ENCODE assay signal across 13 mouse cellular contexts in the genomic region with DNA sequence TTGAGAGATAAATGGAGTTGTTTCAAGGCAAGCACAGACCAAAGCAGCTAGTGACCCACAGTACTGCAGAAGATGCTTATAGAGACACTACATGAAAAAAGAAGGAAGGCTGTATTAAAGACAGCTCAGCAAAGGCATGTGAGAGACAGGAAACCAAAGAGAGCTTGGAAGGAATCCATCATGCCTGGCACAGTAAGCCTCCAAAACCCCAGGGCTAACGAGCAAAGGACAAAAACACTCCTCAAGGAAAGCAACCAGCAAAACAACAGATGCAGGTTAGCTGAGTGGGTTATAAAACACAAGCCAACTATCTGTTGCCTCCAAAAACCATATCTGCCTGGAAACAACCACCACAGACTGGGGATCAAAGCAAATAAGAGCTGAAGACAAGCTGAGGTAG.
DNase-seq lines count a peak whose midpoint lies in the region.
"Had no signal": no experiment of that assay in that cellular context is flagged by ENCODE, and none has a peak within 500 bp of the region (broad histone marks: within the 10 kb centered on the region; RNA-seq: fewer than 3 reads in every experiment).

No protein-coding gene starts in this region.

- DNase-seq in 3T3-L1 (ENCODE audit: low read depth, low spot score), result peak; percentile 3
- peak; percentile 8 for DNase-seq in Muller cell, postnatal 12 days (ENCODE audit: inconsistent ontology term)
- peak; percentile 36 for DNase-seq in fibroblast of lung, adult 2 months (ENCODE audit: low read depth)
- peak; percentile 33 for DNase-seq in layer of hippocampus, adult 9-10 months (ENCODE audit: low spot score)
- no peak for DNase-seq in urinary bladder, adult 2 months (ENCODE audit: low spot score)
- no peak for DNase-seq in gastrocnemius, adult 8-10 months (ENCODE audit: low spot score in 2 of 2)
- no peak for DNase-seq in cerebellum, postnatal 36 days
- DNase-seq: adrenal gland, postnatal 25 days; B cell, adult 2 months; cerebellum, adult 11 months; cerebellum, adult 8-10 months; gastrocnemius, postnatal 14 days; heart, postnatal 36 days had no signal

Comparison
In these comparisons a context has a peak if more than half of its experiments do, and no peak if none do; other contexts are left out.
1. DNase-seq: peak in 3T3-L1 (single experiment), Muller cell, postnatal 12 days (single experiment), fibroblast of lung, adult 2 months (single experiment) and layer of hippocampus, adult 9-10 months (single experiment); none in urinary bladder, adult 2 months (single experiment), gastrocnemius, adult 8-10 months (0 of 2) and cerebellum, postnatal 36 days (0 of 2).